Mouse (Mus musculus) ES-Bruce4 (cell line): ENCODE data around the gene Magea4. TPM values are rescaled to one million over a fixed set of nuclear protein-coding genes. Genes with fewer than 3 reads are reported as not detected.

ENCODE experiments used
- H3K27ac ChIP-seq: 2 replicates; pipeline ENCODE4 v1.5.1; 2012; ENCODE audit warnings: low read length, inconsistent platforms; ENCODE audit not compliant: insufficient read depth
- H3K27me3 ChIP-seq: 2 replicates; pipeline ENCODE4 v1.6.1; 2012; ENCODE audit warnings: mild to moderate bottlenecking, low read length, inconsistent platforms; ENCODE audit not compliant: control insufficient read depth, poor library complexity, insufficient read depth, severe bottlenecking
- H3K36me3 ChIP-seq: 2 replicates; pipeline ENCODE4 v1.6.1; 2012; ENCODE audit warnings: inconsistent platforms, mild to moderate bottlenecking, low read length, moderate library complexity; ENCODE audit not compliant: control insufficient read depth, poor library complexity, insufficient read depth, severe bottlenecking
- H3K4me1 ChIP-seq: one replicate; pipeline ENCODE4 v1.8.1; 2011; ENCODE audit warnings: low read length; ENCODE audit not compliant: control insufficient read depth, insufficient read depth
- H3K4me3 ChIP-seq: 2 replicates; pipeline ENCODE4 v1.5.1; 2011; ENCODE audit warnings: low read depth, mild to moderate bottlenecking, low read length
- H3K9ac ChIP-seq: 2 replicates; pipeline ENCODE4 v1.6.1; 2012; ENCODE audit warnings: low read depth, mild to moderate bottlenecking, inconsistent platforms; ENCODE audit not compliant: poor library complexity, severe bottlenecking
- H3K9me3 ChIP-seq: replicated peaks from 2 replicates; pipeline ENCODE4 v1.6.1; 2012; ENCODE audit warnings: mild to moderate bottlenecking, low read length, inconsistent platforms; ENCODE audit not compliant: control insufficient read depth, poor library complexity, insufficient read depth, severe bottlenecking
- CTCF ChIP-seq: IDR thresholded peaks from one replicate; pipeline ENCODE4 v1.8.1; 2011; ENCODE audit warnings: low read depth, low read length
- EP300 ChIP-seq: IDR thresholded peaks from 2 replicates; pipeline ENCODE4 v1.6.1; 2011; ENCODE audit warnings: low read depth, low read length; ENCODE audit not compliant: insufficient read depth
- POLR2A ChIP-seq: IDR thresholded peaks from one replicate; pipeline ENCODE4 v1.8.1; 2011; ENCODE audit warnings: low read length; ENCODE audit not compliant: insufficient read depth
- polyA plus RNA-seq: library from polyadenylated mRNA; stranded (reverse); fragments of >200 nt; gene quantifications from 2 replicates; pipeline ENCODE4 v1.2.4, GENCODE M21; 2011; ENCODE audit warnings: low read depth; ENCODE audit not compliant: missing spikeins, insufficient read depth, insufficient read length

The Magea4 gene
- not detected in 2 replicates for polyA plus RNA-seq

DNA sequence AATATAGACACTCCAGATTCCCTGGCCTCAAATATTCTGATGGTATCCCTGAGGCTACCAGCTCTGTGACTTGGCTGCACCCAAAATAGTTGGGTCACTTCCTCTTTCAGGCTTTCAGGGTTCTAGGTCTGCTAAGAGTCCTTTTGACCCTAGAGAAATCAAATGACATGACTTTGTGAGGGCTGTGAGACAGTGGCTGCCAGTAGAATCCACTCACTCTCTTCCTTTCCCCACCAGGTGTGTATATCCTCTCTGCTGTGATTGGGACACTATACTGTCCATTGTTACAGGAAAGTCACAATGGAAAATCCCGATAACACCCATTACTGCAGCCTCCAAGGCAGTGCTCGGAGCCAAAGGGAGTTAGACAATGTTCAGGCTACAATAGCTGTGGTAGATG, at the start of gene Magea4:
Gene Magea4, plus strand, starts transcription at position 301 of the 400 bp plus-strand sequence.
- H3K27me3 ChIP-seq = no peaks in the 10 kb centered on the region
- H3K4me1 ChIP-seq = no peaks in the 10 kb centered on the region
- H3K9ac ChIP-seq = no peak within 1 kb of the TSS
- TF ChIP-seq POLR2A (no peak), EP300 (no peak), CTCF (no peak)
- no peak within 1 kb of the TSS for H3K27ac ChIP-seq
- H3K9me3 ChIP-seq = no peaks in the 10 kb centered on the region
- no peaks in the 10 kb centered on the region for H3K36me3 ChIP-seq
- no peak within 1 kb of the TSS for H3K4me3 ChIP-seq

DNA sequence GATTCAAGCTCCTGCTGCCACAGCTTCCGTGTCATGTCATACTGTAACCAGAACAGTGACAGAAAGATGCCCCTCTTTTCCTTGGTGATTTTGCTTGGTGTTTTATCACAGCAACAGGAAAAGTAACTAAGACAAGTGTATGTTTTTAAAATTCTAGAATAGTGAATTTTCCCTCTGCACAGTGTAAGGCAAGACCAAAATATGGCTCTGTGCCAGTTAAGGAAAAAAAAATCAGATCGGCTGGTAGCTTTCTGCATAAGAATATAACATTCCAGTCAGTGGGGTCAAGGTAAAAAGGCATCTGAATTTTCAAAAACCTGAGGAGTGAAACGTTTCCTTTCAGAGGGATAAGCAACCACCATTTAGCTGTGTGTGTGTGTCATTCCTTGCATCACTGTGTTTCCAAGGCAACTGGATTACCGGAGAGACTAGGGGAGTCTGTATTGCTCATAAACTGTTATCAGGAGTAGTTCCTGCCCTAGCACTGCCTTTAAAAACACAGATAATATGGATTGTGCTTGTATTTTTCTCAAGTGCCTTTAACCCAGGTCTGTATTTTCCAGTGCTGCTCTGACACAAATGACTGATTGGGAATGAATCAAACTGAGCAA, 18.8 kb upstream of the Magea4 start:
- Histone ChIP-seq H3K27me3 (no peaks in the 10 kb centered on the region), H3K9me3 (no peaks in the 10 kb centered on the region), H3K27ac (no peak overlapping the region), H3K4me1 (no peaks in the 10 kb centered on the region), H3K36me3 (no peaks in the 10 kb centered on the region), H3K4me3 (no peak overlapping the region), H3K9ac (no peak overlapping the region)
- TF ChIP-seq CTCF (no peak), POLR2A (no peak), EP300 (no peak)

DNA sequence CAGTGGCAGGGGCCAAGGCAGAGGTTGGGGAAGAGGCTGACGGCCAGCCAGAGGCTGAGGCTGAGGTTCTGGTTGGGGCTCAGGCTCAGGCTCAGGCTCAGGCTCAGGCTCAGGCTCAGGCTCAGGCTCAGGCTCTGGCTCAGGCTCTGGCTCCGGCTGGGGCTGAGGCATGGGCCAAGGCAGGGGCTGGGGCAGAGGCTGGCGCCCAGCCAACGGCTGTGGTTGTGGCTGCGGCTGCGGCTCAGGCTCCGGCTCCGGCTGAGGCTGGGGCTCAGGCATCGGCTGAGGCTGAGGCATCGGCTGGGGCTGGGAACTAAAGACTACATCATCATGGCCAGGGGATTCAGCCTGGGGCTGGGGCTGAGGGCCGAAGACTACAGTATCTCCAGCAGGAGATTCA, 48.8 kb downstream of the Magea4 start:
- no peak overlapping the region for H3K9ac ChIP-seq
- H3K27ac ChIP-seq = no peak overlapping the region
- no peaks in the 10 kb centered on the region for H3K9me3 ChIP-seq
- no peaks in the 10 kb centered on the region for H3K4me1 ChIP-seq
- H3K4me3 ChIP-seq = no peak overlapping the region
- H3K36me3 ChIP-seq = no peaks in the 10 kb centered on the region
- no peak for TF ChIP-seq EP300
- TF ChIP-seq POLR2A = no peak
- no peak for TF ChIP-seq CTCF
- H3K27me3 ChIP-seq = no peaks in the 10 kb centered on the region

Other genes with a start within 250 kb of the Magea4 start
- gene Fate1, start 249.0 kb upstream of the Magea4 start, polyA plus RNA-seq = not detected in 2 replicates
- gene Cnga2, start 230.2 kb upstream of the Magea4 start, polyA plus RNA-seq = not detected in 2 replicates
- gene Gabre, start 52.8 kb downstream of the Magea4 start, polyA plus RNA-seq = 6.9 and 7.9 TPM in 2 replicates
- not detected in 2 replicates for gene Magea10, start 164.8 kb downstream of the Magea4 start, polyA plus RNA-seq